ENCODE assay signal across 29 mouse cellular contexts in the genomic region with DNA sequence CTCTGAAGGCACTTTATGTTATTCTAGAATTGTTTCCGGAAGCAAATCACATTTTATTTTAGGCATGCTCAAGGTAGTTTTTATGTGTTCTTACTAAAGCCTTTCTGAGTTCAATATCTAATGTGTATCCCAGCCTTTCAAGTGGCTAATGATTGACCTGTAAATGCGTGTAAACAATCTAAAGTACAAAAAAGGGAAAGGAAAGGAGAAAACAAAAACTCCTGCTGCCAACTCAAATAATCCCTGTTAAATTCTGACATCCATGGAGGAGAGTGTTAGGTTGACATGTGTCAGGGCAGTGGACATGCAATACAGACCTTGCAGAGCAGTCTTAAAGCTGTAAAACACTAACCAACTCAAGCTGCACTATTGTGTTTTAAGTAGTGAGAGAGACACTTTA.
DNase-seq lines count a peak whose midpoint lies in the region; ATAC-seq and TF ChIP-seq lines count a peak whose summit lies in the region.
"Had no signal": no experiment of that assay in that cellular context is flagged by ENCODE, and none has a peak within 500 bp of the region (broad histone marks: within the 10 kb centered on the region; RNA-seq: fewer than 3 reads in every experiment).

No protein-coding gene starts in this region.

- 30% methylated on average over 2 of the region's 2 CpGs for WGBS in kidney, embryonic 16.5 days
- WGBS in liver, adult 2 months, result 20% methylated on average over 2 of the region's 2 CpGs
- 73% methylated on average over 2 of the region's 2 CpGs for WGBS in liver, embryonic 11.5 days
- 68% methylated on average over 2 of the region's 2 CpGs for WGBS in liver, postnatal 0 days (ENCODE audit: insufficient replicate concordance)
- WGBS in liver, embryonic 12.5 days (ENCODE audit: insufficient replicate concordance), result 62% methylated on average over 2 of the region's 2 CpGs

- TF ChIP-seq EP300 in liver, postnatal 0 days (IDR thresholded peaks at IDR 0.05; ENCODE audit: low read depth), result no peak

- H3K4me2 ChIP-seq in kidney, embryonic 16.5 days (replicated peaks; ENCODE audit: low read depth, low read length), result no peak overlapping the region
- H3K4me2 ChIP-seq in liver, embryonic 11.5 days, result no peak overlapping the region
- no peak overlapping the region for H3K4me2 ChIP-seq in liver, postnatal 0 days (ENCODE audit: low read depth, low read length)
- H3K4me2 ChIP-seq in liver, embryonic 12.5 days, result no peak overlapping the region
- H3K4me2 ChIP-seq: embryonic facial prominence, embryonic 13.5 days; embryonic facial prominence, embryonic 15.5 days; forebrain, embryonic 12.5 days had no signal

- no peak for TF ChIP-seq CTCF in liver, adult 2 months (IDR thresholded peaks at IDR 0.05; ENCODE audit: low read depth, low read length)
- no peak for TF ChIP-seq CTCF in liver, postnatal 0 days (IDR thresholded peaks at IDR 0.05; ENCODE audit: low read depth)

- H3K9me3 ChIP-seq in kidney, embryonic 16.5 days (ENCODE audit: low read length), result no peaks in the 10 kb centered on the region
- no peaks in the 10 kb centered on the region for H3K9me3 ChIP-seq in liver, embryonic 11.5 days (ENCODE audit: control insufficient read depth, low read length)
- no peaks in the 10 kb centered on the region for H3K9me3 ChIP-seq in liver, postnatal 0 days (ENCODE audit: low read length)
- no peaks in the 10 kb centered on the region for H3K9me3 ChIP-seq in liver, embryonic 12.5 days (replicated peaks)
- H3K9me3 ChIP-seq: embryonic facial prominence, embryonic 13.5 days; embryonic facial prominence, embryonic 15.5 days; forebrain, embryonic 10.5 days; forebrain, embryonic 12.5 days; G1E had no signal

- DNase-seq in heart, adult 11 months, result peak; percentile 9
- no peak for DNase-seq in heart, postnatal 14 days
- peak; percentile 72 for DNase-seq in kidney, adult 9 months
- peak; percentile 99 for DNase-seq in liver, adult 2 months (ENCODE audit: extremely low read depth, low read depth, low spot score)
- no peak for DNase-seq in liver, embryonic 11.5 days (ENCODE audit: low spot score)
- no peak for DNase-seq in liver, postnatal 0 days
- DNase-seq: adrenal gland, adult 8-10 months; adrenal gland, postnatal 14 days; adrenal gland, postnatal 36 days; B cell, adult 2 months; cerebellum, adult 11-12 months; cerebellum, adult 2 months; cerebellum, adult 9-10 months; cerebellum, postnatal 10 days; cerebellum, postnatal 25 days; embryo, embryonic 11 days had no signal

- no peaks in the 10 kb centered on the region for H3K79me2 ChIP-seq in liver, adult 2 months (ENCODE audit: control insufficient read depth, insufficient read depth, low read length)

- no peak overlapping the region for H3K27ac ChIP-seq in kidney, embryonic 16.5 days (ENCODE audit: low read length)
- no peak overlapping the region for H3K27ac ChIP-seq in liver, adult 2 months (replicated peaks; ENCODE audit: insufficient read depth, low read depth, low read length)
- H3K27ac ChIP-seq in liver, embryonic 11.5 days (ENCODE audit: low read depth, low read length), result no peak overlapping the region
- peak overlapping the region; percentile 4; the same call in 1 of the 2 replicates for H3K27ac ChIP-seq in liver, postnatal 0 days (ENCODE audit: low read depth)
- no peak overlapping the region for H3K27ac ChIP-seq in liver, embryonic 12.5 days
- H3K27ac ChIP-seq: embryonic facial prominence, embryonic 13.5 days; embryonic facial prominence, embryonic 15.5 days; forebrain, embryonic 10.5 days; forebrain, embryonic 12.5 days had no signal

- no peak for ATAC-seq in kidney, embryonic 16.5 days (ENCODE audit: low FRiP score, low TSS enrichment)
- no peak for ATAC-seq in liver, embryonic 11.5 days (replicated peaks; ENCODE audit: low FRiP score)
- ATAC-seq in liver, postnatal 0 days, result peak; percentile 89
- ATAC-seq in liver, embryonic 12.5 days, result no peak
- ATAC-seq: activated CD4-positive, CD25-positive, alpha-beta regulatory T cell, adult 4 months; CD4-positive, CD25-positive, alpha-beta regulatory T cell, adult 4 months; forebrain, embryonic 14.5 days; Patski had no signal

- no peaks in the 10 kb centered on the region for H3K27me3 ChIP-seq in kidney, embryonic 16.5 days (ENCODE audit: insufficient read depth, low read length)
- H3K27me3 ChIP-seq in liver, adult 2 months (ENCODE audit: control insufficient read depth, insufficient read depth, low read length), result no peaks in the 10 kb centered on the region
- H3K27me3 ChIP-seq in liver, embryonic 11.5 days (replicated peaks; ENCODE audit: control insufficient read depth, insufficient read depth, low read length), result no peaks in the 10 kb centered on the region
- no peaks in the 10 kb centered on the region for H3K27me3 ChIP-seq in liver, postnatal 0 days (ENCODE audit: insufficient read depth, low read length)
- H3K27me3 ChIP-seq in liver, embryonic 12.5 days (replicated peaks), result no peaks in the 10 kb centered on the region
- H3K27me3 ChIP-seq: CH12.LX; embryonic facial prominence, embryonic 13.5 days; embryonic facial prominence, embryonic 15.5 days; forebrain, embryonic 12.5 days; Patski had no signal

- intact Hi-C loops in heart, postnatal 14 days (cut with DNase I), result no loop called here

- no peak overlapping the region for H3K9ac ChIP-seq in kidney, embryonic 16.5 days (replicated peaks; ENCODE audit: low read length)
- H3K9ac ChIP-seq in liver, adult 2 months (ENCODE audit: low read depth, low read length), result no peak overlapping the region
- H3K9ac ChIP-seq in liver, embryonic 11.5 days (ENCODE audit: low read depth, low read length), result no peak overlapping the region
- no peak overlapping the region for H3K9ac ChIP-seq in liver, postnatal 0 days (replicated peaks)
- no peak overlapping the region for H3K9ac ChIP-seq in liver, embryonic 12.5 days
- H3K9ac ChIP-seq: embryonic facial prominence, embryonic 13.5 days; embryonic facial prominence, embryonic 15.5 days; forebrain, embryonic 12.5 days had no signal

- H3K36me3 ChIP-seq in kidney, embryonic 16.5 days (ENCODE audit: insufficient read depth, low read length), result no peaks in the 10 kb centered on the region
- no peaks in the 10 kb centered on the region for H3K36me3 ChIP-seq in liver, adult 2 months (ENCODE audit: control insufficient read depth, insufficient read depth, low read length)
- H3K36me3 ChIP-seq in liver, embryonic 11.5 days (ENCODE audit: control insufficient read depth, insufficient read depth, low read length), result no peaks in the 10 kb centered on the region
- no peaks in the 10 kb centered on the region for H3K36me3 ChIP-seq in liver, postnatal 0 days (replicated peaks; ENCODE audit: insufficient read depth, low read length)
- no peaks in the 10 kb centered on the region for H3K36me3 ChIP-seq in liver, embryonic 12.5 days
- H3K36me3 ChIP-seq: embryonic facial prominence, embryonic 13.5 days; embryonic facial prominence, embryonic 15.5 days; forebrain, embryonic 10.5 days; forebrain, embryonic 12.5 days; G1E had no signal

- H3K4me3 ChIP-seq in kidney, embryonic 16.5 days (ENCODE audit: low read length), result no peak overlapping the region
- no peak overlapping the region for H3K4me3 ChIP-seq in liver, adult 2 months (ENCODE audit: insufficient read depth, low read depth, low read length)
- no peak overlapping the region for H3K4me3 ChIP-seq in liver, embryonic 11.5 days (ENCODE audit: low read depth, low read length)
- no peak overlapping the region for H3K4me3 ChIP-seq in liver, postnatal 0 days (ENCODE audit: low read depth, low read length)
- no peak overlapping the region for H3K4me3 ChIP-seq in liver, embryonic 12.5 days
- H3K4me3 ChIP-seq: embryonic facial prominence, embryonic 13.5 days; embryonic facial prominence, embryonic 15.5 days; erythroblast, embryonic 14.5 days; forebrain, embryonic 10.5 days; forebrain, embryonic 12.5 days had no signal

- TF ChIP-seq POLR2A in liver, adult 2 months (IDR thresholded peaks at IDR 0.05; ENCODE audit: extremely low read depth, insufficient read depth, low read length), result no peak

- H3K4me1 ChIP-seq in kidney, embryonic 16.5 days (ENCODE audit: insufficient read depth, low read length), result no peaks in the 10 kb centered on the region
- H3K4me1 ChIP-seq in liver, adult 2 months (ENCODE audit: control insufficient read depth, insufficient read depth, low read length), result peaks cover 5% of the 10 kb centered on the region; the same call in 1 of the 2 replicates
- H3K4me1 ChIP-seq in liver, embryonic 11.5 days (replicated peaks; ENCODE audit: control insufficient read depth, insufficient read depth, low read length), result no peaks in the 10 kb centered on the region
- H3K4me1 ChIP-seq in liver, postnatal 0 days (ENCODE audit: insufficient read depth), result no peaks in the 10 kb centered on the region
- no peaks in the 10 kb centered on the region for H3K4me1 ChIP-seq in liver, embryonic 12.5 days
- H3K4me1 ChIP-seq: embryonic facial prominence, embryonic 15.5 days; forebrain, embryonic 10.5 days; forebrain, embryonic 12.5 days had no signal

Comparison
In these comparisons a context has a peak if more than half of its experiments do, and no peak if none do; other contexts are left out.
1. DNase-seq: peak in heart, adult 11 months (single experiment), kidney, adult 9 months (single experiment) and liver, adult 2 months (single experiment); none in heart, postnatal 14 days (0 of 2), liver, embryonic 11.5 days (single experiment) and liver, postnatal 0 days (single experiment).